17 mouse cellular contexts compared by ENCODE assay signal in genomic region chr3:26640321-26641075, GRCm38 (mm10). TPM values are rescaled to one million over a fixed set of nuclear protein-coding genes. Genes with fewer than 3 reads are reported as not detected.
DNase-seq lines count a peak whose midpoint lies in the region; ATAC-seq lines count a peak whose summit lies in the region.
"Had no signal": no experiment of that assay in that cellular context is flagged by ENCODE, and none has a peak within 500 bp of the region (broad histone marks: within the 10 kb centered on the region; RNA-seq: fewer than 3 reads in every experiment).

No protein-coding gene starts in this region.

- peaks cover 3% of the 10 kb centered on the region; the same call in 1 of the 2 replicates for H3K4me1 ChIP-seq in neural tube, embryonic 11.5 days (ENCODE audit: control insufficient read depth, insufficient read depth, low read length)
- H3K4me1 ChIP-seq in embryonic facial prominence, embryonic 14.5 days (ENCODE audit: control insufficient read depth, insufficient read depth, low read length) = no peaks in the 10 kb centered on the region
- H3K4me1 ChIP-seq in hindbrain, embryonic 12.5 days = peaks cover 8% of the 10 kb centered on the region; the same call in 1 of the 2 replicates

- DNase-seq in neural tube, embryonic 11.5 days (ENCODE audit: low spot score) = no peak
- DNase-seq in neural tube, embryonic 10.5 days (ENCODE audit: extremely low spot score, low spot score) = no peak
- no peak for DNase-seq in embryonic facial prominence, embryonic 14.5 days (ENCODE audit: low spot score)
- peak; percentile 63 for DNase-seq in retina, postnatal 1 day
- DNase-seq in adrenal gland, postnatal 14 days = no peak
- DNase-seq: cerebellum, adult 9-11 months; heart, postnatal 14 days; kidney, adult 11 months; thymus, postnatal 36 days had no signal

- no peak overlapping the region for H3K9ac ChIP-seq in neural tube, embryonic 11.5 days (ENCODE audit: low read length)
- no peak overlapping the region for H3K9ac ChIP-seq in embryonic facial prominence, embryonic 14.5 days (ENCODE audit: low read depth, low read length)
- H3K9ac ChIP-seq in hindbrain, embryonic 12.5 days = no peak overlapping the region

- H3K27me3 ChIP-seq in neural tube, embryonic 11.5 days (ENCODE audit: control insufficient read depth, insufficient read depth, low read length) = no peaks in the 10 kb centered on the region
- H3K27me3 ChIP-seq in embryonic facial prominence, embryonic 14.5 days (replicated peaks; ENCODE audit: control insufficient read depth, insufficient read depth, low read length) = no peaks in the 10 kb centered on the region
- H3K27me3 ChIP-seq in hindbrain, embryonic 12.5 days = peaks cover 8% of the 10 kb centered on the region; the same call in 1 of the 2 replicates

- ATAC-seq in neural tube, embryonic 11.5 days (ENCODE audit: insufficient read depth, low FRiP score, low TSS enrichment) = 0 out of 2 replicates have a peak, but pooled peaks have one; percentile 14
- ATAC-seq in embryonic facial prominence, embryonic 14.5 days (ENCODE audit: low read depth) = peak; percentile 51; the same call in 1 of the 2 replicates
- ATAC-seq in hindbrain, embryonic 12.5 days (ENCODE audit: low FRiP score) = peak; percentile 42; the same call in 1 of the 2 replicates
- no peak for ATAC-seq in activated CD4-positive, CD25-positive, alpha-beta regulatory T cell, adult 4 months
- ATAC-seq: CD4-positive, CD25-positive, alpha-beta regulatory T cell, adult 4 months; lung, postnatal 0 days had no signal

- H3K27ac ChIP-seq in neural tube, embryonic 11.5 days (ENCODE audit: low read depth, low read length) = no peak overlapping the region
- H3K27ac ChIP-seq in embryonic facial prominence, embryonic 14.5 days (replicated peaks; ENCODE audit: low read depth, low read length) = no peak overlapping the region
- no peak overlapping the region; the same call in 1 of the 2 replicates for H3K27ac ChIP-seq in hindbrain, embryonic 12.5 days

- no peaks in the 10 kb centered on the region for H3K9me3 ChIP-seq in neural tube, embryonic 11.5 days (ENCODE audit: control insufficient read depth, low read length)
- no peaks in the 10 kb centered on the region for H3K9me3 ChIP-seq in embryonic facial prominence, embryonic 14.5 days (ENCODE audit: control insufficient read depth, low read length)
- H3K9me3 ChIP-seq in hindbrain, embryonic 12.5 days (replicated peaks) = no peaks in the 10 kb centered on the region

- H3K36me3 ChIP-seq in neural tube, embryonic 11.5 days (ENCODE audit: control insufficient read depth, insufficient read depth, low read length) = no peaks in the 10 kb centered on the region
- no peaks in the 10 kb centered on the region for H3K36me3 ChIP-seq in embryonic facial prominence, embryonic 14.5 days (ENCODE audit: control insufficient read depth, insufficient read depth, low read length)
- no peaks in the 10 kb centered on the region for H3K36me3 ChIP-seq in hindbrain, embryonic 12.5 days

- H3K4me3 ChIP-seq in neural tube, embryonic 11.5 days (ENCODE audit: low read depth, low read length) = no peak overlapping the region
- H3K4me3 ChIP-seq in embryonic facial prominence, embryonic 14.5 days (ENCODE audit: low read depth, low read length) = no peak overlapping the region
- H3K4me3 ChIP-seq in hindbrain, embryonic 12.5 days = no peak overlapping the region
- H3K4me3 ChIP-seq: myocyte had no signal

- 56% methylated on average over 8 of the region's 8 CpGs for WGBS in neural tube, embryonic 11.5 days
- 70% methylated on average over 8 of the region's 8 CpGs for WGBS in embryonic facial prominence, embryonic 14.5 days
- 48% methylated on average over 8 of the region's 8 CpGs for WGBS in hindbrain, embryonic 12.5 days

- H3K4me2 ChIP-seq in neural tube, embryonic 11.5 days (ENCODE audit: low read depth) = no peak overlapping the region
- H3K4me2 ChIP-seq in embryonic facial prominence, embryonic 14.5 days (ENCODE audit: low read depth, low read length) = no peak overlapping the region
- no peak overlapping the region for H3K4me2 ChIP-seq in hindbrain, embryonic 12.5 days (replicated peaks)
- H3K4me2 ChIP-seq: liver, embryonic 11.5 days had no signal

RNA-seq across cellular contexts. Expression of gene Spata16, which starts 3.1 kb away (rescaled TPM):
- polyA plus RNA-seq in neural tube, embryonic 11.5 days (2014; fragmentation: Nextera tagmentation; extraction: Ambion mirVana) = not detected in 2 replicates
- polyA plus RNA-seq in embryonic facial prominence, embryonic 14.5 days (2014; fragmentation: Nextera tagmentation; extraction: Ambion mirVana) = not detected in 2 replicates
- not detected in 2 replicates for polyA plus RNA-seq in hindbrain, embryonic 12.5 days (2016; fragmentation: Nextera tagmentation; extraction: Ambion mirVana)
- polyA plus RNA-seq in activated CD4-positive, CD25-positive, alpha-beta regulatory T cell, adult 4 months (2017; shearing (Covaris generic)) = not detected
- not detected in 2 replicates for total RNA-seq in adrenal gland, postnatal 14 days (2021)
- total RNA-seq: heart, adult 8-10 months; heart, postnatal 14 days had no signal
- polyA plus RNA-seq: CD4-positive, CD25-positive, alpha-beta regulatory T cell, adult 4 months; large intestine, adult 2 months; liver, embryonic 11.5 days; lung, postnatal 0 days; myocyte had no signal
